Mouse (Mus musculus) kidney, adult 18-20 months (tissue): ENCODE results near the gene Ttc4.

ENCODE experiments used
- DNase-seq: peaks from one replicate; pipeline ENCODE4 v3.0.0; 2021

Gene Ttc4

DNA sequence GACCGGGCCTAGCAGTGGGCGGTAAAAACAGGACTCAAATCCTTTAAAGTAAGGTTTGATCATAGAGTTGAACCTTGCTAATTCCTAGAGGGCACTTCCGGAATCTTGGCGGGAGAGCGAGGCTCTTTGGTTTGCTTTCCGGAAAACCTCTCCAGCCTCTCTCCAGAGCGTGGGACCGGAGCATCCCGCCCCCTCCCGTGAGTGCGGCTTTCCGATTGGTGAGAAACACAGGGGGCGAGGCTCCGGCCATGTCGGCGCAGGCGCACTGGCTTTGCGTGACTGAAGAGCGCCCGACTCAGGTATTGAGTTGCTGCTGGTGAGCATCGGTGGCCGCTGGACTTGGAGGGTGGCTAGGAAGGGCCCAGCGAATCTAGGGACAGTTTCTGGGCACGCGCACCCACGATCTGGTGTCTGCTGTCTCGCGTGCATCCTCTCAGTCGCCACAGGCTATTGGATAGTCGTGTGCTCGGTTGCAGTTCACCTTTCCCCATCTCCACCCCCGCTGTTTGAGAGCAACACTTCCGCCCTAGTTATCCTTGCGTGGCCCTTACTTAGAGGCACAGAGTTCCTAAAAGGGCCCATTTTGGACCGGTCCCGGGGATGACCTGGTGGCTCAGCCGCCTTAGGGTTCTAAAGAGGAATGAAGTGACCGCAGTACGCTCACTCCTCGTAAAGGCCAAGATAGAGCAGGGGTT lies 27.8 kb downstream of the Ttc4 start, which contains the start of gene Pars2:
TSS of gene Pars2 (plus strand) at position 237 of the 695 bp plus-strand sequence.
- peak; percentile 95 for DNase-seq

DNA sequence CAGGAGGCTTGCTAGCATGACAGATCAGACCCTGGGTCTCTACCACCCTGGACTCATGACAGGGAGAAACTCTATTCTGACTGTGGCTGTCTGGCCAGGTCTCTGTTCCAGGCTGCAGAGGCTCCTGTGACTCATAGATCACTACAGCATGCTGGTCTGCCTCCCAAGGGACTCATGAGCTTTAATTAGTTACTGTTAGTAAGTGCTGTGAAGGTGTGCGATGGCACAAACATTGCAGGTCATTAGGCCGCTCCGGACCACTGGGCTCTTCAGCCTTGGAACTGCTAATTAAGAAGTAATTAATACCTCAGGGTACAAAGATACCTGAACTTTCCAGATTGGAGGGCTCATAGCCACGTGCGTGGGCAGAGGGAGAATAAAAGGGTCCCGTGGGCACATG lies 31.6 kb downstream of the Ttc4 start:
- DNase-seq = no peak

DNA sequence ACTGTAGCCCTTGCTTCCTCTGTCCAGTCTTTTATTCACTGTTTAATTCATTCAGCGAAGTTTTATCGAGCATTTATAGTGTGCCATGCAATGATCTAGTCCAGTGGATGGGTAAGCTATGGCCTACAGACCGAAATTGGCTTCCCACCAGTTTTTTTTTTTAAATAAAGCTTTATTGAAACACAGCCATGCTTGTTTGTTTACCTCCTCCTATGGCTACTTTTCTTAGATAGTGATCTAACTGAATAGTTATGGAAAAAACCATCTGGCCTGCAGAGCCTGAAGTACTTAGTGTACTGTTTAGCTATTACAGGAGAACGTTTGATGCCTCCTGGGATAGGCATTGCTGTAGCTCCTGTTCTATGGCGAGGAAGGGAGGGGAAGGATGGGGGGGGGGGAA lies 32.9 kb downstream of the Ttc4 start:
- no peak for DNase-seq

DNA sequence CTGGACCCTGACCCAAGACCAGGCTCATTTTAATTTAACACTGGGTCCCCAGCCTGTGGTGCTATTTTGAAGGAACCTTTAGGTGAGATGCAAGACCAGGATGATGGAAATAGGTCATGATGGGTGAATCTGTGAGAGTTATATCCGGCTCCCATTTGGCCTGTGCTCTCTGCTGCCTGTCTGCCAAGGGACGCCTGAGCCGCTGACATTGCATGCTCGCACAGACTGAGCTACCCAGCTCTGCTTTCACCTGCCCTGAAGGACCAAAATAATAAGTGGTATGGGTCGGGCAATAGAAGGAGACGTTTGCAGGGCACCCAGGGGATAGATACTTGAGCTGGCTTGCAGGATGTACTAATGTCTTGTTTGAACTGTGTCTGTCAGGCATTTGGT lies 34.5 kb downstream of the Ttc4 start:
- no peak for DNase-seq

DNA sequence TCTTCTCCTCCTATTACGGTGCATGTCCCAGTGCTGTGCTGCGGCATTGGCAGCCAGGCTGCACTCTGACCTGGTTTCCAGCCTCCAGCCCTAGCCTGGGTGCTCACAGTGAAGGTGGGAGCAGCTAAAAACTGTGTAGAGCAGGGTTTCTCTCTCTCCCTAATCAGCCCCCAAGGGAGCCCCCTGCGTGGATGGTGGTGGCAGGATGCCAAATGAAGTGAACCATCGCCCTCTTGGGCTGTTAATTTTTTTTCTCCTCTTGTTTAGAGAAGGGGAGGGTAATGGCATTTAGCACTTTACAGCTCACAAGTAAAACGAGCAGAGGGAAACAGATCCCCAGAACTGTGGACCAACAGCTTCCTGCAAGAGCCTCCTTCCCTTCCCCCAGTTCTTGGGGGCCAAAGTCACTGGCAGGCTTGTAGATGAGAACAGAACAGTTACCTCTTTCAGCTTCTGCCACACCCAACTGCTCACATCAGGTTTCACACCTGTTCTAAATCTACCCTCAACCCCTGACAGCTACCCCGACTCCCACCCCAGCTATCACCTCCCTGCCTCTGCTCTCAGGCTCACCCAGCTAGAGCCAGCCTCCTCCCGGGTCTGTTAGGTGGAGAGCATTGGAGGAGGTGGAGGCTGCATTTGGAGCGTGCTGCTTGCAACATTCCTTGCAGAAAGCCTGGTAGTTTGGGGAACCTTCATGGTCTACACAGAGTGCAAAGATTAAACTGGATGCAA lies 35.1 kb downstream of the Ttc4 start:
- DNase-seq = no peak

DNA sequence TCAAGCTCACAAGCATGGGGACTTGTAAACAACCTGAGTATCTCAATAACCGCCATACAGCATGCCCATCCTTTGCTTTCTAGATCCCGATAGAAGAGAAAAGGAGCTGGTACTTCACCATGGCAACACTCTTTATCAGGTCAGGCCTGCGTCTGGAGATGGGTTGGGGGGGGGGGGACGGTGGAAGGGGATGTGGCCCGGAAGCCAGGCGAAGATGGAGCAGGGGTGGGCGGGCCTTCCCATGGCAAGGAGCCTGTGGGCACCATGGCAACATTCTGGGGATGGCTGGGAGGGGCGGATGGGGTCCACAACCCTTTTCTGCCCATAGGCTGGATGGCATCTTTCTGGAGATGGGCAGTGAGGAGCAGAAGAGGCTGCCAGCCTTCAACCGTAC lies 44.7 kb downstream of the Ttc4 start:
- no peak for DNase-seq

DNA sequence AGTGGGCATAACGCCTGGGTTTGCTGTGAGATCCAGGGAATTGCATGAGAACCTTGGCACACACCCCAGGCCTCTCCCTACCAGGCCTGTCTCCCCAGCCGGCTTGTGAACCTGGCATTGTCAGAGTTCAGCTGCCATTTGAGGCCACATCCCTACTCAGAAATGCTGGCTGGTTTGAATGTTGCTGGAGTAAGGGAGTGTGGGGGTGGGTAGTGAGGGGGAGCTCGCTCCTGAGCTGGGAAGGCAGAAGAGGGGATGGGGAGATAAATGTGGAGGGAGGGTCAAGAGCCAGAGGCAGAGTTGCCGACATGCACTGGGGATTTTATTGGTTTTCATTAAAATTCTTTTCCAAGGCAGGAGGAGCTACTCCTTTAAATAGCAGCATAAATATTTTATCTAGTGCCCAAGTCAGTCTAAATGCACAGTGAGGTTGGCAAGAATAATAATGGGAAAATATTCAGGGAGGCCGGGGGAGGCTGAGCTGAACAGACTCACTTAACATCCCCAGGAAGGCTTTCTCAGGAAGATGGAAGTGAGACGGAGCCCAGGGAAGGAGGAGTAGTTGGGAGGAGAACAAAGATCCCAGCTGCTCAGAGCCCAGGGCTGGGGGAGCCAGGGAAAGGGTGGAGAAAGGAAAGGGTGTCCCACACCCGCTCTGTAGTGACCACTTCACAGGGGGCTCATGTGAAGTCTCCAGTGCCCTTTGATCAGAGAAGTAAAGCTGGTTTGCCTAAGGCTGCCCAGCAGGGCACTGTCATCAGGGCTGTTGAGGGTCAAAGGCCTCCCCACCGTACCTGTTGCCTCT lies 45.3 kb downstream of the Ttc4 start:
- no peak for DNase-seq

DNA sequence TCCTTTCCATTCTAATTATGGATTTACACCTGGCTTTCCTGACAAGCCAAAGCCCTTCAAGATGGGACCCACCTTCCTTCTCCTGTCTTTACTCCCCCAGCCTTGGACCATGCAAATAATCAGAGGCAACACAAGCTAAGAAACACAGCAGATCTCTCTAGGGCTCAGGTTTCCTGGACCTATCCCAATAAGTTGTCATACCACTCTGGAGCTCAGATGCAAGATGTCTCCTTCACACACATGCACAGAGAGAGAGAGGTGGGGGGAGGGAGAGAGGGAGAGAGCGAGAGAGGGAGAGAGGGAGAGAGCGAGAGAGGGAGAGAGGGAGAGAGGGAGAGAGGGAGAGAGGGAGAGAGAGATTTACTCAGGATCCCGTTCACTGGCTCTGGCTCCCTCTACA lies 46.4 kb downstream of the Ttc4 start:
- no peak for DNase-seq

DNA sequence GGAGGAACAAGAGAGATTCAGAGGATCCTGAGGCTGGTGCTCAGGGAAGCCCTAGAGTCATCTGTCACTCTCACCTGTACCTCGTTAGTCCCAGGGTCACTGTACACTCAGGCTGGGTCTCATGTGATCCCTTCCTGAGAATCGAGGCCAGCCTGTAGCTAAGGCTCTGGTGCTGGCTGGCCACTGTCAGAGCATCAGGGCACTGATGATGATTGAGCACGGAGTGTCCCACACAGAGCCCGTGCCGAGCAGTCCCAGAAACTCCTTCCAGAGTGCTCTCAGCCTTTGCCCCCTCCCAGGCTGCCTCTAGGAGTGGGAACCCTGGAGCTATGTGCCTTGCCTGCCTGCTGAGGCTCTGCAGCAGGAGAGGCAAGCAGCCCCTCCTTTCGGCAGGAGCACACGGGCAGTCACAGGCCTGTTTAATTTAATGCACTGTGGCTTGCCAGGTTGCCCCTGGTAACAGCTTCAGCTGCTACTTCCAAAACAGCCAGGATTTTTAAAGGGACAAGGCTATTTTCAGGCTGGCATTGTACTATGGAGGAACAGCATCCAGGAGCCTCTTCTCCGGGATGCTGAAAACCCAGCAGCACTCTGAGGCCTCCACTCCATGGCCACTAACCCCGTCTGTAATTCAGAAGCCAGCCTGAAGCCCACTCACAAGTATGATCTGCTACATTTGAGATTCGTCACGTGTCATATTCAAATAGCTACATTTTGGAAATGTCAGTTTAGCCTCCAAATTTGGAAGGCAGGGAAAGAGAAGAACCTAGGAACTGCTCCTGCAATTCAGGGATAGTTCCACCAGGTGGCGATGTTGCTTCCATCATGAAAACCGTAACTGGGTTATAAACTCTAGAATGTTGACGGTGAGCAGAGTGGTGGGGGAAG lies 48.2 kb downstream of the Ttc4 start:
- peak; percentile 82 for DNase-seq

DNA sequence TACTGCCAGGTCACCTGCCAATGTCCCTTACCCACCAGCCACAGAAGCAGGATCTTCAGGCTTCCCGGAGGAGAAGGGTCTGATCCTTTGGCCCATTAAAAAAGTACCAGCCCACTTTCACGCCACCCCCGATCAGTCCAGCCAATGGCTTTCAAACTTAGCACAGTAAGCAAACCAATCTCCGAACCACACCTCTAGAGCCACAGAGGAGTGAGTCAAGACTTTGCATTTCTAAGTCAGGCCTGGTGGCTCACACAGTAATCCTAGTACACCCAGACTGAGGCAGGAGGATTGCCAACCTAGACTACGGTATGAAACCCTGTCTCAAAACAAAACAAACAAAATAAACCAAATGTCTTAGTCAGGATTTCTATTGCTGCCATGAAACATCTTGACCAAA lies 49.4 kb downstream of the Ttc4 start:
- DNase-seq = no peak

DNA sequence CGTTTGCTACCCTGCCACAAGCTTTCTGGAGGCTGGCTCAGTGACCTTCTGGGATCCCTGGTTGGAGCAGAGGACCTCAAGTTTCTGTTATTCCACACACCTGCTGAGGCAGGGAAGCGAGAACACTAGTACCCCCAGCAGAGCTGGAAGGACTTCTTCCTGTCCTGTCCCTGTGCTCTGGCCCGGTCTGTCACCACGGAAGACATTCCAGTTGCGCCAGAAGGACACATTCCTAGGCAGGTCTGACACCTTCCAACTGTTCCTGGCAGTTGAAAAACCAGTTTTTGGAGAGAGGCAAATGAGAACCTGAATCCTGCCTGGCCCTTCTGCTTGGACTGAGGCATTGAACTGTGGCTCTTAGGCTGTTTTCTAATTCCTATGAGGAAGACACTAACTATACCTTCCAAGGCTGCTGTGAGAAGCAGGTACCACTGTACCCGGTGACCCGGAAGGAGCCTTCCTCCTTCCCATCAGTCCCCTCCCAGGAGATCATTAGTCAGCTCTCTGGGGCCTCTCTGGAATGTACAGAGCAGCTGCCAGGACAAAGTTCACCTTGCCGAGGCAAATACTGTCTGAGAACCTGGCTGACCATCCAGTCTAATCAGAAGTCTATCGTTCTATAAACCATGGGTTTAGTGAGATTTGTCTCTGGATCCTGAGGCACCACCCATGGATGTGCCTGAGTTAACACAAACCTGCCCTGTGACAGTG lies 49.9 kb downstream of the Ttc4 start:
- peak; percentile 71 for DNase-seq

DNA sequence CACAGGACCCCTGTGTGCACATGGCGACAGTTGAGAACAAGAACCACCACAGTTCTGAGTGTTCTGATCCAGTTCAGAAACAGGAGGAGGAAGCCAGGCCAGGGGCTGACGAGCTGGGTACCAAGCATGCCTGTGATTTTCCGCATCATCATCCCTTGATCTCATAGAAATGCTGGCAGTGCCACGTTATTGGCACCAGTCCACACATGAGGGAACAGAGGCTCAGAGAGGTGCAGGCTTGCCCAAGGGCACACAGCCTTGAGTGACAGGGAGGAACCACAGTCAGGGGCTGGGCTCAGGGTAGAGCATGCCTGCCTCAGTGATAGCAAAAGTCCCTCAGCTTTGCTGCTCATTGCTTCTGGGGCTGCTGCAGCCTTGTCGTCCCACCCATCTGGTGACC lies 50.9 kb downstream of the Ttc4 start:
- DNase-seq = no peak

DNA sequence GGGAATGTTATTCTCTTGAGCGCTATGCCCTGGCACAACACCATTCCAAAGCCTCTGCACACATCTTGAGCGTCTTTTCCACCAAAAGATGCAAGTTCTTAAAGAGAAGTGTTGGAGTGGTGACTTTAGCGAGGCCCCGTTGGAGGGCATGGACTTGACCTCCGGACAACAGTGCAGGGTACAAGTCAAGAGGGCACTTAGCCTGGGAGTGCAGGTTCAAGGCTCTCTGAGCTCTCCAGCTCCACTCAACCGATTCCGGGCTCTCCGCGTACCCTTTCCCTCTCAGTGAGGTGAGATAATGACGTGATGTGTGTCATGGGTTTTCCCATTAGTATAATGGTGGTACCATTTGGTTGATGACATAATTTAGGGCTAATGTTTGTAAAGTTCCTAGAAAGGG lies 54.5 kb downstream of the Ttc4 start:
- DNase-seq = no peak

DNA sequence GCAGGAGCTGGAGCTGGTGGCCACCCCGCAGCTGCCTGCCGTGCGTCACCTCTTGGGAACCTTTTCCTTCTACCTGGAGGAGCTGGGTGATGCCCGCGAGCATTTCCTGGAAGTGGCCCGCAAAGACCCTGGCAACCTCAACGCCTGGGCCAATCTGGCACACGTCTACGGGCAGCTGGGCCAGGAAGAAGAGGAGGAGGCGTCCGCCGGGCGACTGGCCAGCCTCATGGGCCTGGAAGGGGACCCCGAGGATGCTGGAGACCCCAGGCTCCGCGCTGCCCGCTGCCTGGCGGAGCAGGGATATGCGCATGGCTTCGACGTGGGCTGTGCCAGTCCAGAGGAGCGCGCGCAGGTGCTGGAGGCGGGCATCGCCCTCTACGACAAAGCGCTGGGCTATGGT lies 56.0 kb downstream of the Ttc4 start:
- no peak for DNase-seq

DNA sequence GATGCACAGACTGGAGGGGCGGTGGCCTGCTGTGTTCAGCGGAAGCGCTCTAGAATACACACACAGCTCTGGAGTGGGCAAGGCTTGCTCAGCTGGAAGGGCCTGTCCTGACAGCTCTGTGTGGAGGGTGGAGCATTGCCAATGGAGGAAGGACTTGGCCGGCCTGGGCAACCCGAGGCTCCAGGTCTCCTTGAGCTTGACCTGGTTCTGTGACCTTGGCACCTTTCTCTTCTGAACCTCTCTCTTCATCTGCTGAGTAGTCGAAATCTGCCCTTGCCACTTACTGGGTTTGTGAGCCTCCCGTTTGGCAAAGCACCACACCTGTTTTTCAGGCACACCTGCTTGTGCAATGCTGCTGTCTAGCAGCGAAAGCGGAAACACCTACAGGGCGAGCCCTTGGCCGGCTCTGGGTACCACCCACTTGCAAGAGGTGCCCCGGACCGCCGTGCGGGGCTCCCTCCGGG lies 56.7 kb downstream of the Ttc4 start, which contains the start of gene Ttc22:
TSS of gene Ttc22 (plus strand) at position 403 of the 464 bp plus-strand sequence.
- DNase-seq = peak; percentile 77

DNA sequence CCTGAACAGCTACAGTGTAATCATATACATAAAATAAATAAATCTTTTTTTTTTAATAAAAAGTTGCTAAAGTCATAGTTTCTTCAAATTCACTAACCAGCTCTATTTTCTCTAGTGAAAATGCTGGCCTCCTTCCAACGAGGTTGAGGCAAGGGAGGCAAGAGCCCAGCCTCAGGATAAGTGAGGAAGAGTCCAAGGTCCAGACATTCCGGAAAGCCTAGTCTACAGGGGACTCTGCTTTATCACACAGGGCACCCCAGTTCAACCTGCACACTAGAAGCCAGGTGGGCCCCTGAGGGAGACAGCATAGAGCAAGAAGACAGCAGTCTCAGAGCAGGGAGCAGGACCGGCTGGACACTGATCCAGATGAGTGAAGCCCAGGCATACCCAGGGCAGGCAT lies 57.3 kb downstream of the Ttc4 start:
- DNase-seq = no peak

DNA sequence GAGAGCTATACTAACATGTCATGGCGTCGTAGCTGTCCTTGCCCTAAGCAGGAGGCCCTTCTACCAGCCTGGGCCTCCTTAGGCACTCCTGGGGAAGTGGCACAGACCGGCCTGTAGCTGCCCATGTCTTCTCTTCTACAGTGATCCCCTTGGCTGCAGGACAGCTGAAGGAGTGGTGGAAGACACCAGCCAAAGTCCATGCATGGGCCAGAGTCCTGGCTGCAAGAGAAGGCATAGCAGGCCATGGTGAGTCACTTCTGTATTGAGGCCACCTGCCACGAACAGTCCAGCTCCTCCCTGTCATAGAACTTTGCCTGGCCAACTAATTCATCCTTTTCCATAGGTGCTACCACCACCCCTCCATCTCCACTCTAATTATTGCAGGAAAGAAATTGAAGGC lies 59.8 kb downstream of the Ttc4 start:
- DNase-seq = no peak

DNA sequence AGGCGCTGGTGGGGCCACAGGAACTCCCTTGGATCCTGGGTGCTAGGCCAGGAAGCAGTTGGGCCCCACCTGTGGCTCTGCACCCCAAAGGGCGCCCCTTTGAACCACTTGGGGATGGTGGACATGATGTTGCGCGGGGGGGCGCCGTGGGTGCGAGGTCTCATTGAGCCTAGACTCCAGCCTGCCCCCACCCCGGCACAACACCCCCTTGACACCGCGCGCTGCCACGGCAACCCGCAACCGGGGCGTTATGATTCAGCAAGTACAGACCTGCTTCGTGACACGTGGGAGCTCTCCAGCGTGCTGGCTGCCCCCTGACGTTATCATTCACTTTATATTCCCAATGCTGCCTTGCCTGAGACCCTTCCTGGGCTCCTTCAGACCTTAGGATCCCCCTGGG lies 61.7 kb downstream of the Ttc4 start, which contains the start of gene Lexm:
TSS of gene Lexm (minus strand) at position 186 of the 400 bp plus-strand sequence.
- DNase-seq = no peak

DNA sequence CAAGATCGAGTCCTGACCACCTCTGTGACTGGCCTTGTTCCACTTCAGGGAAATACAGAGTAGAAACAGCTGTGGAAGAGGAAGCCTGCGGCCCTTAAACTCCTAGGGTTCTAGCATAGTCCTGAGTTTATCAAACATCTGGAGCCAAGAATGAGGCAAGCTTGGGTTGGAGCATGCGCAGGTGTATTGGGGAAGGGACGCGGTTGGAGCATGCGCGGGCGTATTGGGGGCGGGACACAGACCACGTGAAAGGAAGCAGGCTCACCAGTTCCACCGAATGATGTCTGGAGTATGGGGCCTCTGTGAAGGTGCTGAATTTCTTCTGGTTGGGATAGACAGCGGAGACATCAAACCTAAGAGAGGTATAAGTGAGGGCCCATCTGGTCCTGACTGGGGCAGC lies 63.1 kb downstream of the Ttc4 start:
- DNase-seq = no peak

DNA sequence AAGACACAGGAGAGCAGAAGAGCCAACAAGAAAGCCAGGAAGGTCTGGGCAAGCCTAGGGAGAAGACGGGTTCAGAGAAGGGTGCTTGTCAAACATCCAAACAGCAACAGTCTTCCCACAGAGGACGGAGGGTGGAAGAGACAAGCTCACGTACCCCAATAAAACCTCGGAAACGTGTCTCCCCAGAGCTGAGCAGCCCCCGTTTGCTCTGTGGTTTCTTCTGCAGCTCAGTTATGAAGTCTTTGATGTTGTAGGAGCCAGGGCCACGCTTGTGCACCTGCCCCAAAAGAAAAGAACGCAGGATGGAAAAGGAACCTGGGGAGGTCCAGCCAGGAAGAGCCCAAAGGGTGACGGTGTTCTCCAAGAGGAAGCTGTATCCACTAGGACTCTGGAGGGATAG lies 63.9 kb downstream of the Ttc4 start:
- DNase-seq = no peak

DNA sequence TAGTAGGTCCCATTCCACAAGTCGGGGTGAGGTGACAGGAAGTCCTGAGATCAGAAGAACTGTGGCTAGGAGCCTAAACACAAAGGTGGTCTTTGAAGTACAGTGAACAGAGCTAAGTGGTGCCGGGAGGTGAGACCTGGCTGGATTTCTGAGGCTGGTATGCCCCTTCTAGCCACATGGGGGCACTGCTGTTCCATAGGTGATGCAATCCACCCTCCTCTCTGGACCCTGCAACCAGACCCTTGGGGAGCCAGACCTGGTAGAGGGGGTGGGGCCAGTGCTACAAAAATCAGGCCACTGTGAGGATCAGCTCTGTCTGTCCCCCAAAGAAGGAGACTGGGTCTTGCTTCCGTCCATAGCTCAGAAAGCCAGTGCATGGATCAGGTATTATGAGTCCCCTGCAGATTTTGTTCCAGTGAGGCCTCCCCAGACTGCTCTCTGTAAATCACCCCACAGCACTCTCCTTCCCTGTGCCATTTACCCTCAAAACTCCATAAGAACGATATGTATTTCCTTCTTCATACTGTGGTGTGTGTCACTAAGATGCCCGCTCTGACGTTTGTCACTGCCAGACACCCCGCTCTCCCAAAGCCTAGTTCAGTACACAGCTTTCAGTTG lies 64.5 kb downstream of the Ttc4 start:
- DNase-seq = peak; percentile 78
